Mouse (Mus musculus) forebrain, embryonic 14.5 days (tissue): ENCODE measurements around the gene Treml4. TPM values are rescaled to one million over a fixed set of nuclear protein-coding genes. Genes with fewer than 3 reads are reported as not detected.

Source experiments
- ATAC-seq: fragments of 200-750 bp; cut with Nextera tagmentation; 2 replicates; pipeline ENCODE4 v1.8.0; 2017; ENCODE audit warnings: mild to moderate bottlenecking, moderate library complexity
- DNase-seq: peaks from one replicate; pipeline ENCODE4 v3.0.0-alpha.2; 2015; ENCODE audit warnings: low spot score
- H3K27ac ChIP-seq: fragments of 300-500 bp; sonication (generic); 2 replicates; pipeline ENCODE4 v1.5.1; 2014; ENCODE audit warnings: low read depth, mild to moderate bottlenecking, control low read depth, low read length, moderate library complexity
- H3K27me3 ChIP-seq: fragments of 300-500 bp; sonication (generic); replicated peaks from 2 replicates; pipeline ENCODE4 v1.6.1; 2014; ENCODE audit warnings: low read length, control low read depth, mixed read lengths; ENCODE audit not compliant: control insufficient read depth, insufficient read depth
- H3K36me3 ChIP-seq: fragments of 300-500 bp; sonication (generic); 2 replicates; pipeline ENCODE4 v1.6.1; 2014; ENCODE audit warnings: low read length, control low read depth; ENCODE audit not compliant: control insufficient read depth, insufficient read depth
- H3K4me1 ChIP-seq: fragments of 300-500 bp; sonication (generic); 2 replicates; pipeline ENCODE4 v1.6.1; 2014; ENCODE audit warnings: antibody characterized with exemption, low read length, control low read depth; ENCODE audit not compliant: control insufficient read depth, insufficient read depth
- H3K4me2 ChIP-seq: fragments of 300-500 bp; sonication (generic); 2 replicates; pipeline ENCODE4 v1.6.1; 2014; ENCODE audit warnings: mild to moderate bottlenecking, control low read depth, low read length
- H3K4me3 ChIP-seq: fragments of 300-500 bp; sonication (generic); 2 replicates; pipeline ENCODE4 v1.5.1; 2014; ENCODE audit warnings: low read depth, low read length, control low read depth
- H3K9ac ChIP-seq: fragments of 300-500 bp; sonication (generic); 2 replicates; pipeline ENCODE4 v1.6.1; 2014; ENCODE audit warnings: mild to moderate bottlenecking, low read length, control low read depth, moderate library complexity
- H3K9me3 ChIP-seq: fragments of 300-500 bp; sonication (generic); replicated peaks from 2 replicates; pipeline ENCODE4 v1.6.1; 2016; ENCODE audit warnings: low read length, control low read depth, mixed read lengths; ENCODE audit not compliant: control insufficient read depth
- WGBS: fragments of 180-500 bp; shearing (Covaris S2); extraction: QIAGEN DNeasy Blood & Tissue Kit; methylation state at CpG from one replicate; pipeline ENCODE4 v1.1.7; 2014; 5-methylcytosine and 5-hydroxymethylcytosine counted together
- polyA plus RNA-seq: library from polyadenylated mRNA; unstranded; fragments of >200 nt; fragmentation: Nextera tagmentation; extraction: Ambion mirVana; gene quantifications from 2 replicates; pipeline ENCODE4 v1.2.1, GENCODE M21; 2014

The Treml4 gene
- polyA plus RNA-seq, 1 experiment from 2014 or later: 0.10 TPM

GRCm38 (mm10) chr17:48249039-48249438, 15.1 kb upstream of the Treml4 start:
- Histone ChIP-seq H3K4me3 (no peak overlapping the region), H3K9me3 (no peaks in the 10 kb centered on the region), H3K4me2 (no peak overlapping the region), H3K4me1 (no peaks in the 10 kb centered on the region), H3K9ac (no peak overlapping the region), H3K36me3 (no peaks in the 10 kb centered on the region), H3K27me3 (no peaks in the 10 kb centered on the region), H3K27ac (no peak overlapping the region)
- DNase-seq (no peak), ATAC-seq (no peak)

- 86% methylated on average over 11 of the region's 11 CpGs for WGBS
- H3K4me2 ChIP-seq: no peak overlapping the region
- DNase-seq: no peak
These were observed 14.6 kb upstream of the Treml4 start for GRCm38 (mm10) chr17:48249501-48249900.

GRCm38 (mm10) chr17:48250631-48251030, 13.5 kb upstream of the Treml4 start:
- H3K9ac ChIP-seq: no peak overlapping the region
- DNase-seq (no peak), ATAC-seq (no peak)
- H3K36me3 ChIP-seq: no peaks in the 10 kb centered on the region
- no peaks in the 10 kb centered on the region for H3K27me3 ChIP-seq
- H3K9me3 ChIP-seq: no peaks in the 10 kb centered on the region
- WGBS: 92% methylated on average over 7 of the region's 7 CpGs
- H3K4me2 ChIP-seq: no peak overlapping the region
- no peak overlapping the region for H3K4me3 ChIP-seq
- no peak overlapping the region for H3K27ac ChIP-seq
- no peaks in the 10 kb centered on the region for H3K4me1 ChIP-seq

More at GRCm38 (mm10) chr17:48249501-48249900, 14.6 kb upstream of the Treml4 start:
- Histone ChIP-seq H3K4me1 (no peaks in the 10 kb centered on the region), H3K27me3 (no peaks in the 10 kb centered on the region), H3K4me3 (no peak overlapping the region), H3K27ac (no peak overlapping the region), H3K36me3 (no peaks in the 10 kb centered on the region), H3K9ac (no peak overlapping the region), H3K9me3 (no peaks in the 10 kb centered on the region)
- no peak for ATAC-seq

GRCm38 (mm10) chr17:48256575-48256974, 7.5 kb upstream of the Treml4 start:
- H3K9me3 ChIP-seq: peaks cover 7% of the 10 kb centered on the region; the same call in 1 of the 2 replicates
- no peak overlapping the region for H3K4me3 ChIP-seq
- H3K4me2 ChIP-seq: no peak overlapping the region
- no peaks in the 10 kb centered on the region for H3K4me1 ChIP-seq
- no peaks in the 10 kb centered on the region for H3K27me3 ChIP-seq
- H3K9ac ChIP-seq: no peak overlapping the region
- H3K27ac ChIP-seq: no peak overlapping the region
- ATAC-seq: no peak
- no peak for DNase-seq
- H3K36me3 ChIP-seq: no peaks in the 10 kb centered on the region

GRCm38 (mm10) chr17:48261868-48262267, 2.2 kb upstream of the Treml4 start:
- Histone ChIP-seq H3K9me3 (peaks cover 7% of the 10 kb centered on the region; the same call in 1 of the 2 replicates), H3K4me1 (no peaks in the 10 kb centered on the region), H3K27me3 (no peaks in the 10 kb centered on the region), H3K9ac (no peak overlapping the region), H3K4me3 (no peak overlapping the region), H3K27ac (no peak overlapping the region), H3K36me3 (no peaks in the 10 kb centered on the region), H3K4me2 (no peak overlapping the region)
- DNase-seq (no peak), ATAC-seq (no peak)
- WGBS: 86% methylated on average over 2 of the region's 2 CpGs

- Histone ChIP-seq H3K9ac (no peak overlapping the region), H3K4me3 (no peak overlapping the region), H3K27ac (no peak overlapping the region), H3K9me3 (no peaks in the 10 kb centered on the region; the same call in 1 of the 2 replicates), H3K36me3 (no peaks in the 10 kb centered on the region), H3K27me3 (no peaks in the 10 kb centered on the region), H3K4me2 (no peak overlapping the region), H3K4me1 (no peaks in the 10 kb centered on the region)
- 93% methylated on average over 7 of the region's 7 CpGs for WGBS
- ATAC-seq: no peak
- DNase-seq: no peak
These were observed 567 bp downstream of the Treml4 start for GRCm38 (mm10) chr17:48264662-48265061.

GRCm38 (mm10) chr17:48266138-48266537, 2.0 kb downstream of the Treml4 start:
- ATAC-seq (no peak), DNase-seq (peak; percentile 43)
- Histone ChIP-seq H3K27me3 (no peaks in the 10 kb centered on the region), H3K4me2 (no peak overlapping the region), H3K4me3 (no peak overlapping the region), H3K27ac (no peak overlapping the region), H3K36me3 (no peaks in the 10 kb centered on the region), H3K9ac (no peak overlapping the region), H3K4me1 (no peaks in the 10 kb centered on the region), H3K9me3 (no peaks in the 10 kb centered on the region)
- whole genome bisulfite sequencing: 4% methylated on average over 2 of the region's 2 CpGs

GRCm38 (mm10) chr17:48266610-48267304, 2.7 kb downstream of the Treml4 start:
- no peaks in the 10 kb centered on the region for H3K9me3 ChIP-seq
- ATAC-seq (no peak), DNase-seq (no peak)
- H3K4me1 ChIP-seq: no peaks in the 10 kb centered on the region
- WGBS: 26% methylated on average over 2 of the region's 2 CpGs
- H3K9ac ChIP-seq: no peak overlapping the region
- H3K4me2 ChIP-seq: no peak overlapping the region
- H3K27me3 ChIP-seq: no peaks in the 10 kb centered on the region
- no peaks in the 10 kb centered on the region for H3K36me3 ChIP-seq
- H3K4me3 ChIP-seq: no peak overlapping the region
- no peak overlapping the region for H3K27ac ChIP-seq

GRCm38 (mm10) chr17:48267591-48267990, 3.5 kb downstream of the Treml4 start:
- WGBS: 100% methylated on average over 1 of the region's 1 CpGs
- DNase-seq: no peak
- no peaks in the 10 kb centered on the region for H3K4me1 ChIP-seq
- no peaks in the 10 kb centered on the region for H3K36me3 ChIP-seq
- no peak overlapping the region for H3K4me2 ChIP-seq
- no peak overlapping the region for H3K4me3 ChIP-seq
- no peaks in the 10 kb centered on the region for H3K27me3 ChIP-seq
- H3K27ac ChIP-seq: no peak overlapping the region
- H3K9me3 ChIP-seq: no peaks in the 10 kb centered on the region
- H3K9ac ChIP-seq: no peak overlapping the region
- no peak for ATAC-seq
